8 mouse cellular contexts compared by ENCODE assay signal in the genomic region with DNA sequence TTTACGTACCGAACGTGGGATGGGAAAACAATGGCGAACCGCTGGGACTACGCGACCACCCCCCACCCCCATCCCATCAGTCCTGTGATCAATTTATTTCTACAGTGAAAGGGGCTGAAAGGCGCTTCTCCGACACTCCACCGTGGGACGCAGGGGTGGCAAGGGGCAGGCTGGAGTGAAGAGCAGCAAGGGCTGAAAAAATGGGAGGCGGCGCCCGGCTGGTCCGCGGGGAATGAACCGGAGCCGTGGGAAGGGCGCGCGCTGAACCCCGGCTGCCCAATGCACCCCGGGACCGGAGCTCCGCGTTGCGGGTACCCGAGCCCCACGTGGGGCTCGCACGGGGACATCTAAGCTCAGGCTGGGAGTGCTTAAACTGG. TPM values are rescaled to one million over a fixed set of nuclear protein-coding genes. Genes with fewer than 3 reads are reported as not detected.
DNase-seq lines count a peak whose midpoint lies in the region; ATAC-seq lines count a peak whose summit lies in the region.

No protein-coding gene starts in this region.

- H3K4me1 ChIP-seq in lung, embryonic 15.5 days = peaks cover 40% of the 10 kb centered on the region
- peaks cover 5% of the 10 kb centered on the region; the same call in 1 of the 2 replicates for H3K4me1 ChIP-seq in forebrain, embryonic 14.5 days (ENCODE audit: control insufficient read depth, insufficient read depth, low read length)
- peaks cover 15% of the 10 kb centered on the region for H3K4me1 ChIP-seq in limb, embryonic 11.5 days (ENCODE audit: control insufficient read depth, insufficient read depth, low read length)
- H3K4me1 ChIP-seq in neural tube, embryonic 15.5 days = peaks cover 28% of the 10 kb centered on the region

- H3K4me3 ChIP-seq in lung, embryonic 15.5 days = peak overlapping the region; percentile 78
- H3K4me3 ChIP-seq in forebrain, embryonic 14.5 days (ENCODE audit: low read depth, low read length) = peak overlapping the region; percentile 73
- peak overlapping the region; percentile 74 for H3K4me3 ChIP-seq in limb, embryonic 11.5 days (ENCODE audit: low read depth, low read length)
- H3K4me3 ChIP-seq in neural tube, embryonic 15.5 days (replicated peaks) = peak overlapping the region; percentile 78

- H3K9ac ChIP-seq in lung, embryonic 15.5 days = peak overlapping the region; percentile 80
- peak overlapping the region; percentile 79 for H3K9ac ChIP-seq in forebrain, embryonic 14.5 days (ENCODE audit: low read length)
- peak overlapping the region; percentile 84 for H3K9ac ChIP-seq in limb, embryonic 11.5 days (ENCODE audit: low read length)
- H3K9ac ChIP-seq in neural tube, embryonic 15.5 days (replicated peaks) = peak overlapping the region; percentile 70

- peak overlapping the region; percentile 99 for H3K4me2 ChIP-seq in lung, embryonic 15.5 days
- peak overlapping the region; percentile 100 for H3K4me2 ChIP-seq in forebrain, embryonic 14.5 days (ENCODE audit: low read length)
- H3K4me2 ChIP-seq in limb, embryonic 11.5 days (ENCODE audit: low read depth, severe bottlenecking) = peak overlapping the region; percentile 99
- peak overlapping the region; percentile 100 for H3K4me2 ChIP-seq in neural tube, embryonic 15.5 days

- no peak for DNase-seq in lung, postnatal 36 days
- no peak for DNase-seq in forebrain, embryonic 14.5 days (ENCODE audit: low spot score)
- peak; percentile 49 for DNase-seq in limb, embryonic 11.5 days (ENCODE audit: low spot score)
- DNase-seq in frontal cortex, postnatal 25 days (ENCODE audit: low spot score in 2 of 2) = no peak
- no peak for DNase-seq in ovary, adult 18-20 months (ENCODE audit: low spot score)
- DNase-seq in natural killer cell, adult 2 months (ENCODE audit: low spot score in 2 of 2) = no peak

- no peak for ATAC-seq in lung, embryonic 15.5 days (ENCODE audit: borderline replicate concordance, extremely low read depth, low FRiP score, low TSS enrichment)
- no peak for ATAC-seq in forebrain, embryonic 14.5 days
- peak; percentile 11; the same call in 1 of the 2 replicates for ATAC-seq in limb, embryonic 11.5 days (ENCODE audit: insufficient number of reproducible peaks, low FRiP score, low TSS enrichment, low read depth)
- peak; percentile 9; the same call in 1 of the 2 replicates for ATAC-seq in neural tube, embryonic 15.5 days (ENCODE audit: low FRiP score)

- no peaks in the 10 kb centered on the region for H3K9me3 ChIP-seq in lung, embryonic 15.5 days
- H3K9me3 ChIP-seq in forebrain, embryonic 14.5 days (replicated peaks; ENCODE audit: control insufficient read depth, low read length) = no peaks in the 10 kb centered on the region
- no peaks in the 10 kb centered on the region for H3K9me3 ChIP-seq in limb, embryonic 11.5 days (ENCODE audit: control insufficient read depth, low read length)
- H3K9me3 ChIP-seq in neural tube, embryonic 15.5 days (replicated peaks) = no peaks in the 10 kb centered on the region

- 0% methylated on average over 31 of the region's 31 CpGs for WGBS in lung, embryonic 15.5 days
- WGBS in forebrain, embryonic 14.5 days = under 1% methylated on average over 31 of the region's 31 CpGs
- under 1% methylated on average over 30 of the region's 31 CpGs for WGBS in limb, embryonic 11.5 days
- WGBS in neural tube, embryonic 15.5 days = under 1% methylated on average over 31 of the region's 31 CpGs

- no peaks in the 10 kb centered on the region for H3K27me3 ChIP-seq in lung, embryonic 15.5 days
- H3K27me3 ChIP-seq in forebrain, embryonic 14.5 days (replicated peaks; ENCODE audit: control insufficient read depth, insufficient read depth, low read length) = no peaks in the 10 kb centered on the region
- H3K27me3 ChIP-seq in limb, embryonic 11.5 days (ENCODE audit: control insufficient read depth, insufficient read depth, low read length) = no peaks in the 10 kb centered on the region; the same call in 1 of the 2 replicates
- no peaks in the 10 kb centered on the region for H3K27me3 ChIP-seq in neural tube, embryonic 15.5 days (replicated peaks)

- peak overlapping the region; percentile 85 for H3K27ac ChIP-seq in lung, embryonic 15.5 days
- peak overlapping the region; percentile 83; the same call in 1 of the 2 replicates for H3K27ac ChIP-seq in forebrain, embryonic 14.5 days (ENCODE audit: low read depth, low read length)
- H3K27ac ChIP-seq in limb, embryonic 11.5 days (replicated peaks; ENCODE audit: low read depth, low read length) = peak overlapping the region; percentile 85
- peak overlapping the region; percentile 84 for H3K27ac ChIP-seq in neural tube, embryonic 15.5 days (replicated peaks)

- H3K36me3 ChIP-seq in lung, embryonic 15.5 days = no peaks in the 10 kb centered on the region
- no peaks in the 10 kb centered on the region for H3K36me3 ChIP-seq in forebrain, embryonic 14.5 days (ENCODE audit: control insufficient read depth, insufficient read depth, low read length)
- H3K36me3 ChIP-seq in limb, embryonic 11.5 days (ENCODE audit: control insufficient read depth, insufficient read depth, low read length) = no peaks in the 10 kb centered on the region
- H3K36me3 ChIP-seq in neural tube, embryonic 15.5 days = no peaks in the 10 kb centered on the region

RNA-seq across cellular contexts. Expression of a gene that starts 1.0 kb away (rescaled TPM):
- 7.3 and 9.0 TPM in 2 replicates for polyA plus RNA-seq in lung, embryonic 15.5 days (2015; fragmentation: Nextera tagmentation; extraction: Ambion mirVana)
- polyA plus RNA-seq in forebrain, embryonic 14.5 days (2014; fragmentation: Nextera tagmentation; extraction: Ambion mirVana) = 4.2 and 4.3 TPM in 2 replicates
- 5.7 and 6.0 TPM in 2 replicates for polyA plus RNA-seq in limb, embryonic 11.5 days (2014; fragmentation: Nextera tagmentation; extraction: Ambion mirVana)
- 4.0 and 6.7 TPM in 2 replicates for polyA plus RNA-seq in neural tube, embryonic 15.5 days (2015; fragmentation: Nextera tagmentation; extraction: Ambion mirVana)

RNA-seq across cellular contexts. Expression of a gene that starts 59.8 kb away (rescaled TPM):
- polyA plus RNA-seq in lung, embryonic 15.5 days (2015; fragmentation: Nextera tagmentation; extraction: Ambion mirVana) = 2.7 and 3.0 TPM in 2 replicates
- polyA plus RNA-seq in forebrain, embryonic 14.5 days (2014; fragmentation: Nextera tagmentation; extraction: Ambion mirVana) = 4.2 and 5.0 TPM in 2 replicates
- polyA plus RNA-seq in limb, embryonic 11.5 days (2014; fragmentation: Nextera tagmentation; extraction: Ambion mirVana) = 1.0 and 1.3 TPM in 2 replicates
- 21.3 and 22.8 TPM in 2 replicates for polyA plus RNA-seq in neural tube, embryonic 15.5 days (2015; fragmentation: Nextera tagmentation; extraction: Ambion mirVana)

Comparison
In these comparisons a context has a peak if more than half of its experiments do, and no peak if none do; other contexts are left out.
1. ATAC-seq: peak in limb, embryonic 11.5 days (single experiment) and neural tube, embryonic 15.5 days (single experiment); none in lung, embryonic 15.5 days (single experiment) and forebrain, embryonic 14.5 days (single experiment).
2. Peak in every context shown above with its lines, with median percentiles within 50 percentile points of each other: H3K27ac ChIP-seq, H3K4me2 ChIP-seq, H3K4me3 ChIP-seq and H3K9ac ChIP-seq.